Comparison of ENCODE assay signal across 8 mouse cellular contexts in genomic region chr11:120045839-120046552, GRCm38 (mm10). TPM values are rescaled to one million over a fixed set of nuclear protein-coding genes. Genes with fewer than 3 reads are reported as not detected.
A peak's percentile ranks its signal among the peaks of the same experiment; 100 is the strongest.
DNase-seq lines count a peak whose midpoint lies in the region; ATAC-seq and TF ChIP-seq lines count a peak whose summit lies in the region.

No protein-coding gene starts in this region.

- peaks cover 17% of the 10 kb centered on the region for H3K4me1 ChIP-seq in heart, adult 2 months (ENCODE audit: control insufficient read depth, insufficient read depth, low read length)
- peaks cover 34% of the 10 kb centered on the region for H3K4me1 ChIP-seq in forebrain, embryonic 12.5 days
- peaks cover 38% of the 10 kb centered on the region for H3K4me1 ChIP-seq in hindbrain, postnatal 0 days (ENCODE audit: insufficient read depth, low read length)
- peaks cover 69% of the 10 kb centered on the region for H3K4me1 ChIP-seq in neural tube, embryonic 13.5 days (replicated peaks)

- intact Hi-C loops in heart, adult 2 months (cut with DNase I) = no loop called here

- 63% methylated on average over 11 of the region's 11 CpGs for WGBS in heart, adult 2 months
- 43% methylated on average over 11 of the region's 11 CpGs for WGBS in forebrain, embryonic 12.5 days
- 19% methylated on average over 11 of the region's 11 CpGs for WGBS in hindbrain, postnatal 0 days
- 40% methylated on average over 11 of the region's 11 CpGs for WGBS in neural tube, embryonic 13.5 days

- no peak for TF ChIP-seq POLR2A in heart, adult 2 months (IDR thresholded peaks at IDR 0.05; ENCODE audit: insufficient read depth, low read depth, low read length)

- no peaks in the 10 kb centered on the region for H3K79me2 ChIP-seq in heart, adult 2 months (replicated peaks; ENCODE audit: control insufficient read depth, insufficient read depth, low read length)

- peak overlapping the region; percentile 73 for H3K9ac ChIP-seq in heart, adult 2 months (ENCODE audit: low read depth, low read length)
- peak overlapping the region; percentile 86 for H3K9ac ChIP-seq in forebrain, embryonic 12.5 days
- peak overlapping the region; percentile 83 for H3K9ac ChIP-seq in hindbrain, postnatal 0 days (replicated peaks; ENCODE audit: low read length)
- peak overlapping the region; percentile 89 for H3K9ac ChIP-seq in neural tube, embryonic 13.5 days

- H3K9me3 ChIP-seq in forebrain, embryonic 12.5 days = no peaks in the 10 kb centered on the region
- no peaks in the 10 kb centered on the region for H3K9me3 ChIP-seq in hindbrain, postnatal 0 days (ENCODE audit: low read length)
- H3K9me3 ChIP-seq in neural tube, embryonic 13.5 days = no peaks in the 10 kb centered on the region

- TF ChIP-seq CTCF in heart, adult 2 months (IDR thresholded peaks at IDR 0.05) = no peak
- no peak for TF ChIP-seq CTCF in hindbrain, postnatal 0 days (IDR thresholded peaks at IDR 0.05; ENCODE audit: low read depth)

- ATAC-seq in forebrain, embryonic 12.5 days (ENCODE audit: low FRiP score) = no peak
- peak; percentile 31; the same call in 1 of the 2 replicates for ATAC-seq in hindbrain, postnatal 0 days
- ATAC-seq in neural tube, embryonic 13.5 days (ENCODE audit: low read depth) = peak; percentile 24; the same call in 1 of the 2 replicates
- ATAC-seq in erythroid progenitor cell, adult 5-6 weeks (replicated peaks; ENCODE audit: low FRiP score, poor library complexity, severe bottlenecking) = no peak

- no peak for TF ChIP-seq EP300 in heart, adult 2 months (IDR thresholded peaks at IDR 0.05; ENCODE audit: insufficient read depth, low read depth, low read length)

- peak; percentile 34 to 49 for DNase-seq in heart, adult 2 months
- no peak for DNase-seq in heart, adult 8-10 months (ENCODE audit: low spot score)
- peak; percentile 88 for DNase-seq in MN1 (ENCODE audit: low spot score)
- peak; percentile 70 for DNase-seq in hindbrain, postnatal 0 days (ENCODE audit: low spot score)
- no peak for DNase-seq in embryo, embryonic 9.5 days (ENCODE audit: extremely low spot score)

- peak overlapping the region; percentile 91 for H3K4me2 ChIP-seq in forebrain, embryonic 12.5 days
- peak overlapping the region; percentile 85 for H3K4me2 ChIP-seq in hindbrain, postnatal 0 days (ENCODE audit: low read depth, low read length)
- peak overlapping the region; percentile 83 for H3K4me2 ChIP-seq in neural tube, embryonic 13.5 days

- peaks cover 9% of the 10 kb centered on the region for H3K27me3 ChIP-seq in heart, adult 2 months (ENCODE audit: control insufficient read depth, insufficient read depth, low read length)
- peaks cover 28% of the 10 kb centered on the region for H3K27me3 ChIP-seq in forebrain, embryonic 12.5 days
- H3K27me3 ChIP-seq in hindbrain, postnatal 0 days (ENCODE audit: insufficient read depth, low read length) = no peaks in the 10 kb centered on the region
- H3K27me3 ChIP-seq in neural tube, embryonic 13.5 days = peaks cover 25% of the 10 kb centered on the region

- H3K4me3 ChIP-seq in heart, adult 2 months = peak overlapping the region; percentile 61
- peak overlapping the region; percentile 66 for H3K4me3 ChIP-seq in forebrain, embryonic 12.5 days (replicated peaks)
- peak overlapping the region; percentile 67 for H3K4me3 ChIP-seq in hindbrain, postnatal 0 days (ENCODE audit: low read length)
- H3K4me3 ChIP-seq in neural tube, embryonic 13.5 days = peak overlapping the region; percentile 69

- no peaks in the 10 kb centered on the region for H3K36me3 ChIP-seq in heart, adult 2 months (ENCODE audit: control insufficient read depth, insufficient read depth, low read length)
- H3K36me3 ChIP-seq in forebrain, embryonic 12.5 days (replicated peaks) = no peaks in the 10 kb centered on the region
- H3K36me3 ChIP-seq in hindbrain, postnatal 0 days (ENCODE audit: insufficient read depth, low read length) = no peaks in the 10 kb centered on the region
- H3K36me3 ChIP-seq in neural tube, embryonic 13.5 days = no peaks in the 10 kb centered on the region

- H3K27ac ChIP-seq in heart, adult 2 months = peak overlapping the region; percentile 60
- peak overlapping the region; percentile 77 for H3K27ac ChIP-seq in forebrain, embryonic 12.5 days
- H3K27ac ChIP-seq in hindbrain, postnatal 0 days = peak overlapping the region; percentile 94
- H3K27ac ChIP-seq in neural tube, embryonic 13.5 days (replicated peaks) = peak overlapping the region; percentile 90

RNA-seq across cellular contexts. Expression of gene Aatk, which starts 1.0 kb away (rescaled TPM):
- 1 to 10 TPM; 3.6 to 4.7 TPM for total RNA-seq in heart, adult 2 months (2021)
- polyA plus RNA-seq in heart, adult 2 months (2012; rRNA removed) = 10.3 and 12.1 TPM in 2 replicates
- total RNA-seq in heart, adult 8-10 months (2022) = 1 to 10 TPM; 3.1 to 6.2 (median 4.7) TPM
- 6.1 and 7.6 TPM in 2 replicates for polyA plus RNA-seq in forebrain, embryonic 12.5 days (2016; fragmentation: Nextera tagmentation; extraction: Ambion mirVana)
- 161 and 184 TPM in 2 replicates for total RNA-seq in hindbrain, postnatal 0 days (2014; rRNA removed)
- 33.3 and 35.5 TPM in 2 replicates for polyA plus RNA-seq in hindbrain, postnatal 0 days (2015; fragmentation: Nextera tagmentation; extraction: Ambion mirVana)
- 28.2 and 34.2 TPM in 2 replicates for polyA plus RNA-seq in neural tube, embryonic 13.5 days (2015; fragmentation: Nextera tagmentation; extraction: Ambion mirVana)
- 0.84 and 1.4 TPM in 2 replicates for total RNA-seq in erythroid progenitor cell, adult 5-6 weeks (2015; ENCODE audit: low replicate concordance)
- 0.26 and 0.53 TPM in 2 replicates for total RNA-seq in erythroid progenitor cell, adult 5-6 weeks (2017; ENCODE audit: low replicate concordance)

RNA-seq across cellular contexts. Expression of gene Cep131, which starts 40.6 kb away (rescaled TPM):
- 10 to 100 TPM in 1 of 2 experiments, 1 to 10 TPM in 1; 9.3 to 10.7 TPM for total RNA-seq in heart, adult 2 months (2021)
- 3.7 and 6.5 TPM in 2 replicates for polyA plus RNA-seq in heart, adult 2 months (2012; rRNA removed)
- 10 to 100 TPM in 3 of 4 experiments, 1 to 10 TPM in 1; 8.9 to 16.0 (median 11.7) TPM for total RNA-seq in heart, adult 8-10 months (2022)
- 48.2 and 51.0 TPM in 2 replicates for polyA plus RNA-seq in forebrain, embryonic 12.5 days (2016; fragmentation: Nextera tagmentation; extraction: Ambion mirVana)
- 18.5 and 18.7 TPM in 2 replicates for total RNA-seq in hindbrain, postnatal 0 days (2014; rRNA removed)
- polyA plus RNA-seq in hindbrain, postnatal 0 days (2015; fragmentation: Nextera tagmentation; extraction: Ambion mirVana) = 23.3 and 26.4 TPM in 2 replicates
- 26.1 and 31.3 TPM in 2 replicates for polyA plus RNA-seq in neural tube, embryonic 13.5 days (2015; fragmentation: Nextera tagmentation; extraction: Ambion mirVana)
- total RNA-seq in erythroid progenitor cell, adult 5-6 weeks (2015; ENCODE audit: low replicate concordance) = 3.2 TPM in 1 of 2 replicates, not detected in the other
- total RNA-seq in erythroid progenitor cell, adult 5-6 weeks (2017; ENCODE audit: low replicate concordance) = 0.51 and 2.3 TPM in 2 replicates

RNA-seq across cellular contexts. Expression of gene Tepsin, which starts 52.5 kb away (rescaled TPM):
- total RNA-seq in heart, adult 2 months (2021) = 1 to 10 TPM; 6.1 to 6.3 TPM
- 19.1 and 22.8 TPM in 2 replicates for polyA plus RNA-seq in heart, adult 2 months (2012; rRNA removed)
- 1 to 10 TPM; 4.8 to 7.0 (median 6.9) TPM for total RNA-seq in heart, adult 8-10 months (2022)
- 17.3 and 20.9 TPM in 2 replicates for polyA plus RNA-seq in forebrain, embryonic 12.5 days (2016; fragmentation: Nextera tagmentation; extraction: Ambion mirVana)
- 30.6 and 31.6 TPM in 2 replicates for total RNA-seq in hindbrain, postnatal 0 days (2014; rRNA removed)
- 13.8 and 14.8 TPM in 2 replicates for polyA plus RNA-seq in hindbrain, postnatal 0 days (2015; fragmentation: Nextera tagmentation; extraction: Ambion mirVana)
- 20.6 and 21.7 TPM in 2 replicates for polyA plus RNA-seq in neural tube, embryonic 13.5 days (2015; fragmentation: Nextera tagmentation; extraction: Ambion mirVana)
- 4.3 and 27.2 TPM in 2 replicates for total RNA-seq in erythroid progenitor cell, adult 5-6 weeks (2015; ENCODE audit: low replicate concordance)
- 11.0 and 25.7 TPM in 2 replicates for total RNA-seq in erythroid progenitor cell, adult 5-6 weeks (2017; ENCODE audit: low replicate concordance)

RNA-seq across cellular contexts. Expression of gene Ndufaf8, which starts 52.7 kb away (rescaled TPM):
- 10 to 100 TPM; 82.7 to 93.9 TPM for total RNA-seq in heart, adult 2 months (2021)
- 35.5 and 51.0 TPM in 2 replicates for polyA plus RNA-seq in heart, adult 2 months (2012; rRNA removed)
- 100 to 1,000 TPM in 1 of 4 experiments, 10 to 100 TPM in 3; 68.5 to 103 (median 82.8) TPM for total RNA-seq in heart, adult 8-10 months (2022)
- 52.5 and 62.0 TPM in 2 replicates for polyA plus RNA-seq in forebrain, embryonic 12.5 days (2016; fragmentation: Nextera tagmentation; extraction: Ambion mirVana)
- 56.1 and 82.6 TPM in 2 replicates for total RNA-seq in hindbrain, postnatal 0 days (2014; rRNA removed)
- 62.7 and 70.2 TPM in 2 replicates for polyA plus RNA-seq in hindbrain, postnatal 0 days (2015; fragmentation: Nextera tagmentation; extraction: Ambion mirVana)
- 38.0 and 45.6 TPM in 2 replicates for polyA plus RNA-seq in neural tube, embryonic 13.5 days (2015; fragmentation: Nextera tagmentation; extraction: Ambion mirVana)
- 12.6 TPM in 1 of 2 replicates, not detected in the other for total RNA-seq in erythroid progenitor cell, adult 5-6 weeks (2015; ENCODE audit: low replicate concordance)
- 3.1 TPM in 1 of 2 replicates, not detected in the other for total RNA-seq in erythroid progenitor cell, adult 5-6 weeks (2017; ENCODE audit: low replicate concordance)

Comparison
In these comparisons a context has a peak if more than half of its experiments do, and no peak if none do; other contexts are left out.
1. DNase-seq: peak in heart, adult 2 months (2 of 2), MN1 (single experiment) and hindbrain, postnatal 0 days (single experiment); none in heart, adult 8-10 months (single experiment) and embryo, embryonic 9.5 days (single experiment).
2. ATAC-seq: peak in hindbrain, postnatal 0 days (single experiment) and neural tube, embryonic 13.5 days (single experiment); none in forebrain, embryonic 12.5 days (single experiment) and erythroid progenitor cell, adult 5-6 weeks (single experiment).
3. RNA of gene Aatk, which starts 1.0 kb away (total RNA-seq): 161 to 184 TPM in hindbrain, postnatal 0 days; 3.1 to 6.2 TPM in heart, adult 8-10 months, 3.6 to 4.7 TPM in heart, adult 2 months and 0.26 to 1.4 TPM in erythroid progenitor cell, adult 5-6 weeks; every median in the first group is over 10 times any median in the second.
4. Peak in every context shown above with its lines, with median percentiles within 50 percentile points of each other: H3K27ac ChIP-seq, H3K4me3 ChIP-seq, H3K9ac ChIP-seq and H3K4me2 ChIP-seq.